Comparison of ENCODE assay signal across 12 mouse cellular contexts in the genomic region with DNA sequence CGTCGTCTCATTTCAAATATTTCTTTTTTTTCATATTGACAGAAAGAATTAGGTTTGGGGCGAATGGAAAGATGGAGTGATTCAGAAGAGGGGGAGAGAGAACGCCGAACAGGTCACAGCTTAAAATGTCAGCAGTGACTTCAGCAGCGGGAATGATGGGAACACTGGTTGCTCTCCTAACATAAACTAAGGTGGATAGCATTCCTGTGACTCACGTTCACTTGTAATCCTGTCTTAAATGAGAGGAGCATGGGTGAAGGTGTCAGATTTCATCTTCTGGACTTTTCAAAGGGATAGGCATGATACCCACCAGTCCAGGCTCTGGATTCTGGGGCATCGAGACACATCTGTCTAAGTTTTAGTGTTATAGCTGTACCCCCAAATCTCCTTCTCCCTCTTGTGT.
DNase-seq lines count a peak whose midpoint lies in the region; ATAC-seq and TF ChIP-seq lines count a peak whose summit lies in the region.
"Had no signal": no experiment of that assay in that cellular context is flagged by ENCODE, and none has a peak within 500 bp of the region (broad histone marks: within the 10 kb centered on the region; RNA-seq: fewer than 3 reads in every experiment).

No protein-coding gene starts in this region.

- ATAC-seq in lung, embryonic 14.5 days (ENCODE audit: insufficient read depth) = no peak
- no peak for ATAC-seq in embryonic facial prominence, embryonic 13.5 days (ENCODE audit: insufficient number of reproducible peaks, insufficient read depth, low FRiP score, low TSS enrichment, low read depth)
- no peak for ATAC-seq in stomach, embryonic 15.5 days (ENCODE audit: insufficient read depth, low FRiP score, low read depth)

- peaks cover 48% of the 10 kb centered on the region for H3K4me1 ChIP-seq in heart, embryonic 10.5 days
- peaks cover 23% of the 10 kb centered on the region for H3K4me1 ChIP-seq in lung, embryonic 14.5 days (ENCODE audit: insufficient read depth)
- peaks cover 37% of the 10 kb centered on the region for H3K4me1 ChIP-seq in embryonic facial prominence, embryonic 13.5 days
- H3K4me1 ChIP-seq in stomach, embryonic 15.5 days = peaks cover 10% of the 10 kb centered on the region

- no peak for TF ChIP-seq CTCF in lung, embryonic 14.5 days (IDR thresholded peaks at IDR 0.05; ENCODE audit: low read depth)

- no peaks in the 10 kb centered on the region for H3K27me3 ChIP-seq in heart, embryonic 10.5 days (ENCODE audit: insufficient read depth, poor library complexity, severe bottlenecking)
- H3K27me3 ChIP-seq in lung, embryonic 14.5 days (ENCODE audit: insufficient read depth, low read length) = no peaks in the 10 kb centered on the region
- peaks cover 13% of the 10 kb centered on the region for H3K27me3 ChIP-seq in embryonic facial prominence, embryonic 13.5 days
- no peaks in the 10 kb centered on the region for H3K27me3 ChIP-seq in stomach, embryonic 15.5 days (replicated peaks)
- H3K27me3 ChIP-seq: limb, embryonic 15.5 days had no signal

- H3K36me3 ChIP-seq in heart, embryonic 10.5 days = no peaks in the 10 kb centered on the region
- no peaks in the 10 kb centered on the region for H3K36me3 ChIP-seq in lung, embryonic 14.5 days (ENCODE audit: insufficient read depth)
- H3K36me3 ChIP-seq in embryonic facial prominence, embryonic 13.5 days = no peaks in the 10 kb centered on the region
- H3K36me3 ChIP-seq in stomach, embryonic 15.5 days = no peaks in the 10 kb centered on the region
- H3K36me3 ChIP-seq: limb, embryonic 15.5 days had no signal

- H3K9me3 ChIP-seq in heart, embryonic 10.5 days = no peaks in the 10 kb centered on the region
- H3K9me3 ChIP-seq in lung, embryonic 14.5 days (ENCODE audit: low read depth, low read length) = no peaks in the 10 kb centered on the region
- no peaks in the 10 kb centered on the region for H3K9me3 ChIP-seq in embryonic facial prominence, embryonic 13.5 days
- no peaks in the 10 kb centered on the region for H3K9me3 ChIP-seq in stomach, embryonic 15.5 days
- H3K9me3 ChIP-seq: limb, embryonic 15.5 days had no signal

- H3K4me2 ChIP-seq in lung, embryonic 14.5 days = peak overlapping the region; percentile 42
- H3K4me2 ChIP-seq in embryonic facial prominence, embryonic 13.5 days = peak overlapping the region; percentile 42
- peak overlapping the region; percentile 29 for H3K4me2 ChIP-seq in stomach, embryonic 15.5 days
- H3K4me2 ChIP-seq: limb, embryonic 15.5 days had no signal

- H3K9ac ChIP-seq in lung, embryonic 14.5 days = peak overlapping the region; percentile 24; the same call in 1 of the 2 replicates
- H3K9ac ChIP-seq in embryonic facial prominence, embryonic 13.5 days = no peak overlapping the region
- H3K9ac ChIP-seq in stomach, embryonic 15.5 days = no peak overlapping the region
- H3K9ac ChIP-seq: limb, embryonic 15.5 days had no signal

- no peak for DNase-seq in heart, embryonic 10.5 days (ENCODE audit: low spot score)
- no peak for DNase-seq in heart, adult 18-20 months
- DNase-seq in lung, embryonic 14.5 days = peak; percentile 22
- no peak for DNase-seq in lung, postnatal 25 days (ENCODE audit: low spot score)
- no peak for DNase-seq in natural killer cell, adult 2 months (ENCODE audit: low spot score in 2 of 2)
- DNase-seq in cerebellum, postnatal 10 days = no peak
- DNase-seq: cerebellum, adult 9-11 months; thymus, adult 18-20 months had no signal

- 39% methylated on average over 8 of the region's 8 CpGs for WGBS in heart, embryonic 10.5 days
- WGBS in lung, embryonic 14.5 days = 12% methylated on average over 8 of the region's 8 CpGs
- 30% methylated on average over 8 of the region's 8 CpGs for WGBS in embryonic facial prominence, embryonic 13.5 days
- WGBS in stomach, embryonic 15.5 days = 27% methylated on average over 8 of the region's 8 CpGs

- no peak overlapping the region for H3K4me3 ChIP-seq in heart, embryonic 10.5 days
- H3K4me3 ChIP-seq in lung, embryonic 14.5 days (ENCODE audit: low read depth, low read length) = no peak overlapping the region
- H3K4me3 ChIP-seq in embryonic facial prominence, embryonic 13.5 days = no peak overlapping the region
- no peak overlapping the region for H3K4me3 ChIP-seq in stomach, embryonic 15.5 days (replicated peaks)
- H3K4me3 ChIP-seq: erythroblast, embryonic 14.5 days; limb, embryonic 15.5 days had no signal

- 0 out of 2 replicates have a peak overlapping the region, but pooled peaks have one; percentile 56 for H3K27ac ChIP-seq in heart, embryonic 10.5 days
- no peak overlapping the region for H3K27ac ChIP-seq in lung, embryonic 14.5 days (ENCODE audit: low read depth)
- no peak overlapping the region for H3K27ac ChIP-seq in embryonic facial prominence, embryonic 13.5 days
- no peak overlapping the region for H3K27ac ChIP-seq in stomach, embryonic 15.5 days
- H3K27ac ChIP-seq: limb, embryonic 15.5 days had no signal
